Mouse (Mus musculus) layer of hippocampus, adult 2 months (tissue): ENCODE results near the gene Ppara. TPM values are rescaled to one million over a fixed set of nuclear protein-coding genes. Genes with fewer than 3 reads are reported as not detected.

Experiments
- DNase-seq, 2 experiments: peaks; one replicate each; pipeline ENCODE4 v3.0.0; 2022; ENCODE audit warnings: low spot score in 2 of 2
- H3K27ac ChIP-seq: fragments of 200-600 bp; 2 replicates; pipeline ENCODE4 v1.8.1; 2022
- H3K4me3 ChIP-seq: fragments of 200-600 bp; 2 replicates; pipeline ENCODE4 v1.8.1; 2022; ENCODE audit warnings: mild to moderate bottlenecking
- CTCF ChIP-seq: fragments of 200-600 bp; conservative IDR thresholded peaks from 2 replicates; pipeline ENCODE4 v1.8.1; 2022; ENCODE audit warnings: antibody characterized with exemption, mild to moderate bottlenecking, moderate library complexity
- total RNA-seq, 2 experiments: library from RNA; stranded (reverse); gene quantifications; 2 replicates each; pipeline ENCODE4 v1.2.3; 2021

Gene Ppara
- total RNA-seq, 2 experiments from 2014 or later, result 3.1 to 3.9 TPM

DNA sequence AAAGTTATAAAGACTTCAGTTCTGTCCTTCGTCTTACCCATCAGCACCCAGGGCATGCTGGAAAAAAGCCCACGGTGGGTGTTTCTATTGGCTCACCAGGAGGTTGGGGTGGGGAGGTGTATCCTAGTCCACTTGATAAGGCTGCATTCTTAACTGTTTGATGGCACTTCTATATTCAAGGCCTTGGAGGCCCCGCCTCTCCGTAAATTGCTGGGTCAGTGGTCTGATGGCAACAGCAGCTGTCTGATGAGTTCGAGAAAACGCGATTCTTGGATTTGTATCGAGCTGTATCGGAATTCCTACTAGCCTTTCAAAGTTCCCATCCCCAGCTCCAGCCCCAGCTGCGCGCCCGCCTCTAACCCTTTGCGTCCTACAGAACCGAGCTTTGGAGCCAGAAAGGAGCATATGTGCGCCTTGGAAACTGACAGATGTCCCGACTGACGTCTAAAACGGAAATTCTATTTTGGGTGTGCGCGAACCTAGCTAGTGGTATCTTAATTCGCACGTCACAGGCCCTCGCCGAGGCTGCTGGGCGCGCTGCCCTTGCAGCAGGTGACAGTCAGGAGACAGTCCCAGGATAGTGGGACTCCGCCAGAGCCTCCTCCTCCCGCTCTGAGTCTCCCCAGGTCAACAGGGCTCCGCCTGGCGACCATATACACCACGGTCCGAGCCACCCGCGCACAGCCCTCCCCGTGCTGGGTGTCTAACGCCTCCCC, 76.2 kb downstream of the Ppara start:
- Histone ChIP-seq H3K4me3 (peak overlapping the region; percentile 74), H3K27ac (peak overlapping the region; percentile 100)
- peak; percentile 82 to 90 for DNase-seq
- no peak for TF ChIP-seq CTCF

DNA sequence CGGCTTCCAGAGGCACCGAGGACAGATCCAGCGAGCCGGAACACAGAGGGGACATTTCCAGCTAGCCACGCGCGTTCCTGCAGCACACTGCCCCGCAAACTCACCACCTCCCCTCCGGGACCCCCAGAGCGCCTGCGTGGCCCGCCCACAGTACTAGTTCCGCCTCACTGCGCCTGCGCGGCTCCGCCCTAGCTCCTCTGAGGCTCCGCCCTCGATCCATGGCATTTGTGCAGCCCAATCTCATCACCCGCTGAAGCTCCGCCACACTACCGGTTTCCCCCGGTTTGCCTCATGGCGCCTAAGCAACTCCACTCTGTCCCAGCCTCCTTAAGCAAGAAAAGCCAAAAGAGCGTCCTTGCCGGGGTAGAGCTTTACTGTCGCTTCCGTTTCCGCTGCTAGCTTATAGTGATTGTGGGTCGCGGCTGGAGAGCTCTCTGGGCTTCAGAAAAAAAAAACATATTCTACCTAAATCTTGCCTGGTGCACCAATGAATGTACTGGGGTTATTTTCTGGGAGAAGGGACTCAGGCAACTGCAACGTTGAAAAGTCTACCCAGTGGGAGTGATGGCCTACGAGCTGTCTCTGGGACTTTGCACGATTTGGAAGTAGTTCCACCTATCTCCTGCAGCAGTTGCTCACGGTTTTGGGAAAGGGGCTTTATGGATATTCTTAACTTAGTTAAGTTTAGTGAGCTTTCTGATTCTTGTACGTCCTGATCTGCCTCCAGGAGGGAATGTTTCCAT, 76.9 kb downstream of the Ppara start, which contains the start of gene Cdpf1:
TSS of gene Cdpf1 (minus strand) at position 163 of the 743 bp plus-strand sequence.
- peak within 1 kb of the TSS; percentile 74 for H3K4me3 ChIP-seq
- TF ChIP-seq CTCF, result peak; percentile 49
- DNase-seq, result peak; percentile 98 to 99

GRCm38 (mm10) chr15:85813428-85813827, 78.6 kb downstream of the Ppara start:
- Histone ChIP-seq H3K4me3 (no peak overlapping the region), H3K27ac (no peak overlapping the region)
- TF ChIP-seq CTCF, result no peak
- no peak for DNase-seq

More for the DNA sequence above, 76.9 kb downstream of the Ppara start, which contains the start of gene Cdpf1:
- H3K27ac ChIP-seq, result peak within 1 kb of the TSS; percentile 100

DNA sequence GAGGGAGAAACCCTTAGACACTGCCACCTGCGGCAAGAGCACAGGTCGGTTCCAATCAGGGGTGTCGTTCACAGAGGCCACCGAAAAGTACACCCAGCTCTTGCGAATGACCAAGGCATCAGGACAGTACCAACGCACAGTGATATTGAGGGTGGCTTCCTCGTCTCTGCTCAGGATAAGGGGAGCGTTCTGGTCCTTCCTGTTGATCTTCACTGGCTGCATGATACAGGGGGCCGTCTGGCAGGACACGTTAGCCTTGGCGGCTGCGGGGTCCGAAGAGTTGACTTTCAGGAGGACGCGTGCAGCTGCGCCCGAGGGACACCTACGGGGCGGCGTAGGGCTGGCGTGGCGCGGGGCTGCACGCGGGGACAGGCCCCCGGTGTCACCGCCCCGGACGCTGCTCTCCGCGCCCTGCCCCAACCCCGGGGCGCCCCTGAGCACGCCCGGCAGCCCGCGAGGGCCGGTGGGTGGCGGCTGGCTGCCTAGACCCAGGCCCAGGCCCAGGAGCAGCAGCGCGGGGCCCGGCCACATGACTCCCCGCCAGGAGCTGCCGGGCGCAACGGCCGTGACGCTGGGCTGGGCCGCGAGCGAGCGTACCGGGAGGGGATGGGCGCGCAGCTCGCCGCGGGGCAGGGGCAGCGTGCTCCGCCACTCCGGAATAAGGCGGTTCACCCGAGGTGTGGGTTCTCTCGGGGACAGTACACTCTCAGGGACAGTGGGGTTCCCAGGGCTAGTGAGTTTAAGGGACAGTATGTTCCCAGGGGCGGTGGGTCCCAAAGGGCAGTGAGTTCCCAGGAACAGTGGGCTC, 86.6 kb downstream of the Ppara start, which contains the start of gene Pkdrej:
TSS of gene Pkdrej (minus strand) at position 532 of the 808 bp plus-strand sequence.
- peak in 1 of 2 experiments; percentile 20 for DNase-seq
- H3K4me3 ChIP-seq, result peak within 1 kb of the TSS; percentile 52
- H3K27ac ChIP-seq, result peak within 1 kb of the TSS; percentile 74
- no peak for TF ChIP-seq CTCF

DNA sequence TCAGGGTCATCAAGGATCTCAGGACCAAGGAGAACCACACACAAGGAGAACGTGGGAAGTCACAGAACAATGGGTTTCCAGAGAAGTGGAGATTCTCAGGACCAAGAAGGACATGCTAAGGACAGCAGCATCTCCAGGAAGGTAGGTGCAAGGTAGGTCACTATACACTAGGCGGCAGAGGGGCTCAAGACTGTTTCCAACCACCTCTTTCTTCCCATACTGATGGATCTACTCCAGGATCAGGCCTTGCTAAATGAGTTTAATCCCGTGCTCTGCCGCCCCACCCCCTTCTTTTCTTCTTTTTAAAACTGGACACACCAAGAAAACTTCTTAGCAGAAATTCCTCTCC, 87.2 kb downstream of the Ppara start:
- Histone ChIP-seq H3K27ac (peak overlapping the region; percentile 74), H3K4me3 (peak overlapping the region; percentile 52)
- TF ChIP-seq CTCF, result peak; percentile 38
- no peak for DNase-seq

- no peak for TF ChIP-seq CTCF
These were observed 91.9 kb downstream of the Ppara start for GRCm38 (mm10) chr15:85826676-85827075.

DNA sequence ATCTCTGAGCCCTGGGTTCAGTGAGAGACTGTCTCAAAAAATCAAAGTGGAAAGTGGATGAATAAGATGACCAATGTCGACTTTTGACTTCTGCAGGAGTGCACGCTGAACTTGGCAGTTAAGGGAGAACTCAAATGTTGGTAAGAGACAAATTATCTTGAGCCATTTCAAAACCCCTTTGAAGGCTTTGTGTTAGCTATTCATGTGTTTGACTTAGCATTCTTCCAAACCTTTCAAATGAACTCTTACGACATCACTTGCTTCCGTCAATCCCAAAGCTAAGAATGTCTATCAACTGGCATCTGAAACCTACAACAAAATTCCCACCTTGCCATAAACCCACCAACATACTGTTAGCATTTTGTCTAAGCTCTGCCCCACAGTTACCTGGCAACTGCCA, 93.3 kb downstream of the Ppara start:
- TF ChIP-seq CTCF, result no peak
- H3K4me3 ChIP-seq, result no peak overlapping the region
- H3K27ac ChIP-seq, result no peak overlapping the region
- no peak for DNase-seq

More at GRCm38 (mm10) chr15:85826676-85827075, 91.9 kb downstream of the Ppara start:
- Histone ChIP-seq H3K4me3 (no peak overlapping the region), H3K27ac (no peak overlapping the region)
- no peak for DNase-seq

DNA sequence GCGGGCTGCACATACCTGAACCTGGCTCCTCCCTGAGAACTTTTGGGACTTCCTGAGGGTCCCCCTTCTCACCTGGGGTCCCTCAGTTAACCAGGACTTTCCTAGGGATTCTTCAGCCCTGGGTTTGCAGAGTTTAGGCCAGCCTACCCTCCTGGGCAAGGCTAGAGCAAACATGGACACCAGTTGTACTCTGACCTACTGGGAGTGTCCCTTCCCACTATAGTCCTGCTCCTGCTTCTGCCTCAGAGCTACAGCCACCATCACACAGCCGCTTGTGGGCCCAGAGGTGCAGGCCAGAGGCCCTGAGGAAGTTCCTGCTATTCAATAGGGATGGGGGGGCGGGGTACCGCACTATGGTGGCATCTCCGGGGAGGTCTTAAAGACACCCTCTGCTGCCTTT, 94.7 kb downstream of the Ppara start:
- Histone ChIP-seq H3K27ac (no peak overlapping the region), H3K4me3 (no peak overlapping the region)
- DNase-seq, result no peak
- no peak for TF ChIP-seq CTCF

DNA sequence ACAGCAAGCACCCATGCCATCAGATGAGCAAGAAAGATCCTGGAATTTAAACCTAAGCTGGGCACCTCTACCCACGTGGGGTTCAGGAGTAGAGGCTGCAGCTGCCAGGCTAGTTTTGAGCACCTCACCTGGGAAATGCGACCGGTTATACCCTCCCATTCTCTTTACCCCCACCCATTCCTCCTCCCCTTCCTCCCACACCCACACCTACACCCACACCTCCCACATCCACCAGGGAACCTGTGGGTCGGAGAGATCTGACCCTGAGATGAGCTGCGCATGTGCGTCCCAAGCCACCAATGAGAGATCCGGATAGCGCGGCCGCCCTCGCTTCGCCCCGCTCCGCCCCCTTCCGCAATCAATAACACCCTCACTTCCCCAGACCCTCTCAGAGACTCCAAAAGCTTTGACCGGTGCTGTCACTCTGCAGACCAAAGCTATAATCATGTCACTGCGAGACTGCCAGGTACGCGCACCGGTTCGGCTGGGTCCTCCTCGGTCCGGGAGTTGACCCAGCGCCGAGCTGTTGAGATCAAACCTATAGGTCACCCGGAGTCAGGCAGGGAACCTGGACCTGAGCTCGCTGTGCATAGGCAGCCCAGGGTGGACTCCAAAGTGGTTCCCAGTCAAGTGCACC, 97.3 kb downstream of the Ppara start, which contains the start of gene Ttc38:
TSS of gene Ttc38 (plus strand) at position 353 of the 637 bp plus-strand sequence.
- peak within 1 kb of the TSS; percentile 93 for H3K27ac ChIP-seq
- 0 out of 2 replicates have a peak, but pooled peaks have one; percentile 15 for TF ChIP-seq CTCF

DNA sequence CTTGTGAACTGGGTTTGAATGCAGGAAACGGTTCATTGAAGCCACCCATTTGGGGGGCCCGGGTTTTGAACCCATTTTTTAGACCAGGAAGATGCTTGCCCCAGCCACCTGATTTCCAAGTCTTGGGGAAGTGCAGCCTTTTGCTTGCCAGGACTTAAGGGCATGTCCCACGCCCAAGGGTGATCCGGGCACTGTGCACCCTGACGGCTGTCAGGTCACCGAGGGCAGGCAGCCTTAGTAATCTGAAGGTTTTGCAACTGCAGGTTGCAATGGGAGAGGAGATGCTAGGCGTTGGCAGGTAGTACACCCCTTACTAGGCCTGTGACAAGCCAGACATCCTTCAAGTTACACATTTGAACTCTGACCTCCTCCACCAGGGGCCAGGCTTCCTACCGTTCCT, 97.8 kb downstream of the Ppara start:
- peak overlapping the region; percentile 93 for H3K27ac ChIP-seq
- peak overlapping the region; percentile 70 for H3K4me3 ChIP-seq
- no peak for TF ChIP-seq CTCF
- no peak for DNase-seq

More for the DNA sequence above, 97.3 kb downstream of the Ppara start, which contains the start of gene Ttc38:
- peak; percentile 80 to 83 for DNase-seq
- H3K4me3 ChIP-seq, result peak within 1 kb of the TSS; percentile 70

- no peak for DNase-seq
- Histone ChIP-seq H3K27ac (no peak overlapping the region), H3K4me3 (no peak overlapping the region)
- TF ChIP-seq CTCF, result peak; percentile 72
These were observed 100.6 kb downstream of the Ppara start for GRCm38 (mm10) chr15:85835335-85835734.

GRCm38 (mm10) chr15:85836887-85837286, 102.1 kb downstream of the Ppara start:
- Histone ChIP-seq H3K4me3 (no peak overlapping the region), H3K27ac (no peak overlapping the region)
- TF ChIP-seq CTCF, result no peak
- DNase-seq, result no peak
